Mouse (Mus musculus) liver, embryonic 14.5 days (tissue): Measurements from ENCODE around the gene Hormad1.

Experiments used
- CTCF ChIP-seq: IDR thresholded peaks from 2 replicates; pipeline ENCODE4 v1.5.1; 2016; ENCODE audit warnings: antibody characterized with exemption, low read depth, control low read depth
- EP300 ChIP-seq: IDR thresholded peaks from 2 replicates; pipeline ENCODE4 v1.6.1; 2016; ENCODE audit warnings: antibody characterized with exemption, low read depth

- TF ChIP-seq CTCF, result peak; percentile 17; the same call in 1 of the 2 replicates
- TF ChIP-seq EP300, result no peak
Observed at GRCm38 (mm10) chr3:95588604-95589086, 29.2 kb downstream of the Hormad1 start, which contains the start of gene Golph3l.
